Mouse (Mus musculus) hindbrain, postnatal 0 days (tissue): ENCODE data around the gene Ctse. TPM values are rescaled to one million over a fixed set of nuclear protein-coding genes. Genes with fewer than 3 reads are reported as not detected.
A peak's percentile ranks its signal among the peaks of the same experiment; 100 is the strongest.
"Not testable (repeated sequence)": the region's sequence is repeated elsewhere in the genome, so short reads cannot be mapped to it uniquely, and the experiment has no call there.

Experiments
- ATAC-seq: fragments of 200-750 bp; cut with Nextera tagmentation; 2 replicates; pipeline ENCODE4 v1.8.0; 2017; ENCODE audit warnings: mild to moderate bottlenecking, moderate TSS enrichment, moderate library complexity
- DNase-seq: peaks from one replicate; pipeline ENCODE4 v3.0.0-alpha.2; 2015; ENCODE audit warnings: low spot score
- H3K27ac ChIP-seq: fragments of 300-500 bp; sonication (generic); 2 replicates; pipeline ENCODE4 v1.5.1; 2014; ENCODE audit warnings: mild to moderate bottlenecking
- H3K27me3 ChIP-seq: fragments of 300-500 bp; sonication (generic); 2 replicates; pipeline ENCODE4 v1.6.1; 2014; ENCODE audit warnings: low read length, mixed read lengths; ENCODE audit not compliant: insufficient read depth
- H3K36me3 ChIP-seq: fragments of 300-500 bp; sonication (generic); 2 replicates; pipeline ENCODE4 v1.6.1; 2014; ENCODE audit warnings: low read length, mixed read lengths; ENCODE audit not compliant: insufficient read depth
- H3K4me1 ChIP-seq: fragments of 300-500 bp; sonication (generic); 2 replicates; pipeline ENCODE4 v1.6.1; 2014; ENCODE audit warnings: antibody characterized with exemption, low read length, mixed read lengths; ENCODE audit not compliant: insufficient read depth
- H3K4me2 ChIP-seq: fragments of 300-500 bp; sonication (generic); 2 replicates; pipeline ENCODE4 v1.6.1; 2014; ENCODE audit warnings: low read depth, mild to moderate bottlenecking, low read length, moderate library complexity, mixed read lengths
- H3K4me3 ChIP-seq: fragments of 300-500 bp; sonication (generic); 2 replicates; pipeline ENCODE4 v1.5.1; 2014; ENCODE audit warnings: low read length
- H3K9ac ChIP-seq: fragments of 300-500 bp; sonication (generic); replicated peaks from 2 replicates; pipeline ENCODE4 v1.6.1; 2014; ENCODE audit warnings: mild to moderate bottlenecking, low read length, moderate library complexity, mixed read lengths
- H3K9me3 ChIP-seq: fragments of 300-500 bp; sonication (generic); 2 replicates; pipeline ENCODE4 v1.6.1; 2016; ENCODE audit warnings: low read length, mixed read lengths
- CTCF ChIP-seq: IDR thresholded peaks from 2 replicates; pipeline ENCODE4 v1.5.1; 2016; ENCODE audit warnings: antibody characterized with exemption, control low read depth, low read depth
- whole genome bisulfite sequencing: fragments of 180-500 bp; shearing (Covaris S2); extraction: QIAGEN DNeasy Blood & Tissue Kit; methylation state at CpG from one replicate; pipeline ENCODE4 v1.1.7; 2014; 5-methylcytosine and 5-hydroxymethylcytosine counted together
- polyA plus RNA-seq: library from polyadenylated mRNA; unstranded; fragments of >200 nt; fragmentation: Nextera tagmentation; extraction: Ambion mirVana; gene quantifications from 2 replicates; pipeline ENCODE4 v1.2.1, GENCODE M21; 2015
- total RNA-seq: library from RNA; depleted of rRNA; stranded (reverse); fragments of >200 nt; gene quantifications from 2 replicates; pipeline ENCODE4 v1.2.3, GENCODE M21; 2014

Ctse gene
- total and polyA plus RNA-seq, 2 experiments from 2014 or later = not detected

GRCm38 (mm10) chr1:131626200-131626599 lies 11.9 kb upstream of the Ctse start:
- TF ChIP-seq CTCF = no peak
- WGBS = 88% methylated on average over 6 of the region's 6 CpGs
- Histone ChIP-seq H3K27ac (no peak overlapping the region), H3K4me3 (no peak overlapping the region), H3K36me3 (no peaks in the 10 kb centered on the region), H3K9me3 (no peaks in the 10 kb centered on the region), H3K27me3 (no peaks in the 10 kb centered on the region), H3K4me2 (no peak overlapping the region), H3K9ac (no peak overlapping the region), H3K4me1 (no peaks in the 10 kb centered on the region)
- ATAC-seq (no peak), DNase-seq (no peak)

- H3K36me3 ChIP-seq, H3K4me3 ChIP-seq, ATAC-seq, H3K4me1 ChIP-seq, H3K4me2 ChIP-seq, H3K9me3 ChIP-seq, H3K27me3 ChIP-seq, H3K9ac ChIP-seq, H3K27ac ChIP-seq: not testable (repeated sequence)
- DNase-seq = peak; percentile 65
- 24% methylated on average over 6 of the region's 6 CpGs for WGBS
Measured at GRCm38 (mm10) chr1:131632216-131632615, 5.9 kb upstream of the Ctse start.

- Histone ChIP-seq H3K4me1 (no peaks in the 10 kb centered on the region), H3K9ac (no peak overlapping the region), H3K27me3 (no peaks in the 10 kb centered on the region), H3K27ac (no peak overlapping the region), H3K36me3 (no peaks in the 10 kb centered on the region), H3K4me3 (no peak overlapping the region), H3K9me3 (no peaks in the 10 kb centered on the region), H3K4me2 (no peak overlapping the region)
- ATAC-seq (no peak), DNase-seq (no peak)
- TF ChIP-seq CTCF = no peak
Measured at GRCm38 (mm10) chr1:131634495-131634894, 3.6 kb upstream of the Ctse start.

GRCm38 (mm10) chr1:131638541-131639421 lies 675 bp downstream of the Ctse start:
- no peak overlapping the region for H3K9ac ChIP-seq
- ATAC-seq = no peak
- TF ChIP-seq CTCF = no peak
- H3K4me2 ChIP-seq = no peak overlapping the region
- no peaks in the 10 kb centered on the region for H3K36me3 ChIP-seq
- H3K27me3 ChIP-seq = no peaks in the 10 kb centered on the region
- no peak overlapping the region for H3K27ac ChIP-seq
- H3K4me3 ChIP-seq = no peak overlapping the region
- H3K9me3 ChIP-seq = no peaks in the 10 kb centered on the region
- no peaks in the 10 kb centered on the region for H3K4me1 ChIP-seq
- WGBS = 87% methylated on average over 9 of the region's 9 CpGs
- no peak for DNase-seq

GRCm38 (mm10) chr1:131640062-131640461 lies 2.0 kb downstream of the Ctse start:
- no peak for DNase-seq
- WGBS = 81% methylated on average over 4 of the region's 4 CpGs
- Histone ChIP-seq H3K27ac (no peak overlapping the region), H3K9ac (no peak overlapping the region), H3K4me3 (no peak overlapping the region), H3K4me1 (no peaks in the 10 kb centered on the region), H3K36me3 (no peaks in the 10 kb centered on the region), H3K27me3 (no peaks in the 10 kb centered on the region), H3K9me3 (no peaks in the 10 kb centered on the region), H3K4me2 (no peak overlapping the region)
- ATAC-seq = no peak
- no peak for TF ChIP-seq CTCF

- ATAC-seq = no peak
Measured at GRCm38 (mm10) chr1:131641565-131641964, 3.5 kb downstream of the Ctse start.

GRCm38 (mm10) chr1:131642251-131642650 lies 4.1 kb downstream of the Ctse start:
- H3K4me2 ChIP-seq = no peak overlapping the region
- no peaks in the 10 kb centered on the region for H3K36me3 ChIP-seq
- DNase-seq (no peak), ATAC-seq (no peak)
- no peak overlapping the region for H3K27ac ChIP-seq
- 90% methylated on average over 2 of the region's 2 CpGs for WGBS
- TF ChIP-seq CTCF = no peak
- H3K4me1 ChIP-seq = no peaks in the 10 kb centered on the region
- H3K9me3 ChIP-seq = no peaks in the 10 kb centered on the region
- no peak overlapping the region for H3K4me3 ChIP-seq
- H3K9ac ChIP-seq = no peak overlapping the region
- no peaks in the 10 kb centered on the region for H3K27me3 ChIP-seq

More at GRCm38 (mm10) chr1:131641565-131641964, 3.5 kb downstream of the Ctse start:
- Histone ChIP-seq H3K4me2 (no peak overlapping the region), H3K27ac (no peak overlapping the region), H3K4me3 (no peak overlapping the region), H3K9ac (no peak overlapping the region), H3K36me3 (no peaks in the 10 kb centered on the region), H3K9me3 (no peaks in the 10 kb centered on the region), H3K27me3 (no peaks in the 10 kb centered on the region), H3K4me1 (no peaks in the 10 kb centered on the region)
- WGBS = 94% methylated on average over 13 of the region's 13 CpGs
- TF ChIP-seq CTCF = no peak
- no peak for DNase-seq
